Mouse (Mus musculus): Measurements from ENCODE around the gene Idh3a. TPM values are rescaled to one million over a fixed set of nuclear protein-coding genes. Genes with fewer than 3 reads are reported as not detected.
"Not testable (repeated sequence)": the region's sequence is repeated elsewhere in the genome, so short reads cannot be mapped to it uniquely, and the experiment has no call there.

The Idh3a gene
- polyA plus RNA-seq, 1 experiment from 2014 or later: 99.6 TPM

- ATAC-seq (ENCODE audit: insufficient number of reproducible peaks, insufficient read depth, low FRiP score, low read depth): no peak
- Histone ChIP-seq H3K4me2 (replicated peaks; ENCODE audit: low read depth, low read length) (no peak overlapping the region), H3K9ac (replicated peaks; ENCODE audit: low read depth, low read length) (no peak overlapping the region), H3K4me1 (ENCODE audit: control insufficient read depth, insufficient read depth, low read length) (no peaks in the 10 kb centered on the region), H3K36me3 (ENCODE audit: control insufficient read depth, insufficient read depth, low read length) (no peaks in the 10 kb centered on the region), H3K4me3 (ENCODE audit: low read depth, low read length) (no peak overlapping the region), H3K9me3 (ENCODE audit: control insufficient read depth, low read depth, low read length) (no peaks in the 10 kb centered on the region), H3K27me3 (ENCODE audit: control insufficient read depth, insufficient read depth, low read length) (no peaks in the 10 kb centered on the region), H3K27ac (ENCODE audit: low read length) (no peak overlapping the region)
- 51% methylated on average over 2 of the region's 2 CpGs for WGBS
Observed at GRCm38 (mm10) chr9:54568732-54569131, 17.4 kb upstream of the Idh3a start.

GRCm38 (mm10) chr9:54571130-54571839 lies 14.8 kb upstream of the Idh3a start:
- WGBS: 52% methylated on average over 9 of the region's 9 CpGs
- Histone ChIP-seq H3K27me3 (ENCODE audit: control insufficient read depth, insufficient read depth, low read length) (no peaks in the 10 kb centered on the region), H3K9ac (replicated peaks; ENCODE audit: low read depth, low read length) (no peak overlapping the region), H3K4me2 (replicated peaks; ENCODE audit: low read depth, low read length) (no peak overlapping the region), H3K27ac (ENCODE audit: low read length) (no peak overlapping the region), H3K4me1 (ENCODE audit: control insufficient read depth, insufficient read depth, low read length) (no peaks in the 10 kb centered on the region), H3K36me3 (ENCODE audit: control insufficient read depth, insufficient read depth, low read length) (no peaks in the 10 kb centered on the region), H3K9me3 (ENCODE audit: control insufficient read depth, low read depth, low read length) (no peaks in the 10 kb centered on the region), H3K4me3 (ENCODE audit: low read depth, low read length) (no peak overlapping the region)
- no peak for ATAC-seq (ENCODE audit: insufficient number of reproducible peaks, insufficient read depth, low FRiP score, low read depth)

- Histone ChIP-seq H3K27me3 (ENCODE audit: control insufficient read depth, insufficient read depth, low read length) (no peaks in the 10 kb centered on the region), H3K4me3 (ENCODE audit: low read depth, low read length) (no peak overlapping the region), H3K9ac (replicated peaks; ENCODE audit: low read depth, low read length) (no peak overlapping the region), H3K9me3 (ENCODE audit: control insufficient read depth, low read depth, low read length) (no peaks in the 10 kb centered on the region), H3K27ac (ENCODE audit: low read length) (no peak overlapping the region), H3K36me3 (ENCODE audit: control insufficient read depth, insufficient read depth, low read length) (no peaks in the 10 kb centered on the region), H3K4me2 (replicated peaks; ENCODE audit: low read depth, low read length) (no peak overlapping the region), H3K4me1 (ENCODE audit: control insufficient read depth, insufficient read depth, low read length) (peaks cover 8% of the 10 kb centered on the region; the same call in 1 of the 2 replicates)
- no peak for ATAC-seq (ENCODE audit: insufficient number of reproducible peaks, insufficient read depth, low FRiP score, low read depth)
- 61% methylated on average over 1 of the region's 1 CpGs for WGBS
Observed at GRCm38 (mm10) chr9:54583712-54584111, 2.4 kb upstream of the Idh3a start.

GRCm38 (mm10) chr9:54584127-54584526 lies 2.0 kb upstream of the Idh3a start:
- not testable (repeated sequence) for ATAC-seq (ENCODE audit: insufficient number of reproducible peaks, insufficient read depth, low FRiP score, low read depth); H3K4me1 ChIP-seq (ENCODE audit: control insufficient read depth, insufficient read depth, low read length); H3K4me3 ChIP-seq (ENCODE audit: low read depth, low read length); H3K27ac ChIP-seq (ENCODE audit: low read length); H3K9me3 ChIP-seq (ENCODE audit: control insufficient read depth, low read depth, low read length); H3K36me3 ChIP-seq (ENCODE audit: control insufficient read depth, insufficient read depth, low read length); H3K27me3 ChIP-seq (ENCODE audit: control insufficient read depth, insufficient read depth, low read length); H3K4me2 ChIP-seq (replicated peaks; ENCODE audit: low read depth, low read length); H3K9ac ChIP-seq (replicated peaks; ENCODE audit: low read depth, low read length)
- WGBS: 75% methylated on average over 2 of the region's 2 CpGs

- Histone ChIP-seq H3K4me2 (replicated peaks; ENCODE audit: low read depth, low read length) (peak overlapping the region; percentile 48), H3K27ac (ENCODE audit: low read length) (no peak overlapping the region), H3K9me3 (ENCODE audit: control insufficient read depth, low read depth, low read length) (no peaks in the 10 kb centered on the region), H3K4me1 (ENCODE audit: control insufficient read depth, insufficient read depth, low read length) (peaks cover 8% of the 10 kb centered on the region; the same call in 1 of the 2 replicates), H3K27me3 (ENCODE audit: control insufficient read depth, insufficient read depth, low read length) (no peaks in the 10 kb centered on the region), H3K4me3 (ENCODE audit: low read depth, low read length) (peak overlapping the region; percentile 87), H3K36me3 (ENCODE audit: control insufficient read depth, insufficient read depth, low read length) (no peaks in the 10 kb centered on the region), H3K9ac (replicated peaks; ENCODE audit: low read depth, low read length) (no peak overlapping the region)
- WGBS: 31% methylated on average over 5 of the region's 5 CpGs
- ATAC-seq (ENCODE audit: insufficient number of reproducible peaks, insufficient read depth, low FRiP score, low read depth): no peak
Observed at GRCm38 (mm10) chr9:54585839-54586198, 315 bp upstream of the Idh3a start.

- Histone ChIP-seq H3K27me3 (ENCODE audit: control insufficient read depth, insufficient read depth, low read length) (no peaks in the 10 kb centered on the region), H3K9ac (replicated peaks; ENCODE audit: low read depth, low read length) (no peak overlapping the region), H3K9me3 (ENCODE audit: control insufficient read depth, low read depth, low read length) (no peaks in the 10 kb centered on the region), H3K4me3 (ENCODE audit: low read depth, low read length) (no peak overlapping the region), H3K4me2 (replicated peaks; ENCODE audit: low read depth, low read length) (no peak overlapping the region; the same call in 1 of the 2 replicates), H3K4me1 (ENCODE audit: control insufficient read depth, insufficient read depth, low read length) (peaks cover 8% of the 10 kb centered on the region; the same call in 1 of the 2 replicates), H3K36me3 (ENCODE audit: control insufficient read depth, insufficient read depth, low read length) (peaks cover 6% of the 10 kb centered on the region), H3K27ac (ENCODE audit: low read length) (no peak overlapping the region)
- no peak for ATAC-seq (ENCODE audit: insufficient number of reproducible peaks, insufficient read depth, low FRiP score, low read depth)
- 65% methylated on average over 4 of the region's 4 CpGs for WGBS
Observed at GRCm38 (mm10) chr9:54587863-54588262, 1.7 kb downstream of the Idh3a start.

DNA sequence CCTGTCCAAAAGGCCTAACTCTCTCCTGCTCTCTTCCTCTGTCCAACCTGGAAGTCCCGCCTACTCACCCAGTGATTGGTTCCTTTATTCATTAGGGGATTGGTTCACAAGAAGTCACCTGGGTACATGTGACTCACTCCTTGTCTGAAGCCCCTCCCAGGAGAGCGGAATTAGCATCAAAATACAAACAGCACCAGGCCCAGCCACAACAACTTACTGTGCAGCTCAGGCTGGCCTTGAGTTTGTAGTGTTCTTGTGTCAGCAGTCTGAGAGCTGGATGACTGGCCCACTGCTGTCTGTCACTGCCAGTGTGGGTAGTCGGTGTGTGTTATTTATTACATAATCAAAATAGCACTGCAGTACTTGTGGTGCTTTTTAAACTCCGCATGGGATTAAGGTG lies 7.5 kb downstream of the Idh3a start:
- not testable (repeated sequence) for H3K4me1 ChIP-seq (ENCODE audit: control insufficient read depth, insufficient read depth, low read length); H3K4me2 ChIP-seq (replicated peaks; ENCODE audit: low read depth, low read length); H3K27me3 ChIP-seq (ENCODE audit: control insufficient read depth, insufficient read depth, low read length); ATAC-seq (ENCODE audit: insufficient number of reproducible peaks, insufficient read depth, low FRiP score, low read depth); H3K4me3 ChIP-seq (ENCODE audit: low read depth, low read length); H3K9ac ChIP-seq (replicated peaks; ENCODE audit: low read depth, low read length); H3K27ac ChIP-seq (ENCODE audit: low read length); H3K9me3 ChIP-seq (ENCODE audit: control insufficient read depth, low read depth, low read length)
- WGBS: 82% methylated on average over 4 of the region's 4 CpGs
- H3K36me3 ChIP-seq (ENCODE audit: control insufficient read depth, insufficient read depth, low read length): peaks cover 25% of the 10 kb centered on the region

- WGBS: 94% methylated on average over 15 of the region's 15 CpGs
- H3K4me2 ChIP-seq (replicated peaks; ENCODE audit: low read depth, low read length): no peak overlapping the region
- no peak overlapping the region for H3K4me3 ChIP-seq (ENCODE audit: low read depth, low read length)
- no peaks in the 10 kb centered on the region for H3K4me1 ChIP-seq (ENCODE audit: control insufficient read depth, insufficient read depth, low read length)
- no peak overlapping the region for H3K9ac ChIP-seq (replicated peaks; ENCODE audit: low read depth, low read length)
- ATAC-seq (ENCODE audit: insufficient number of reproducible peaks, insufficient read depth, low FRiP score, low read depth): no peak
- H3K27me3 ChIP-seq (ENCODE audit: control insufficient read depth, insufficient read depth, low read length): no peaks in the 10 kb centered on the region
- peaks cover 42% of the 10 kb centered on the region for H3K36me3 ChIP-seq (ENCODE audit: control insufficient read depth, insufficient read depth, low read length)
- H3K9me3 ChIP-seq (ENCODE audit: control insufficient read depth, low read depth, low read length): no peaks in the 10 kb centered on the region
- H3K27ac ChIP-seq (ENCODE audit: low read length): no peak overlapping the region
Observed at GRCm38 (mm10) chr9:54596752-54597465, 10.8 kb downstream of the Idh3a start.

Measured in stomach, embryonic 14.5 days (tissue).